Mouse (Mus musculus) kidney, postnatal 14 days (tissue): Measurements from ENCODE around the gene Cadm1.

Experiments
- DNase-seq: peaks from one replicate; pipeline ENCODE4 v3.0.0; 2022; ENCODE audit warnings: mixed read lengths

Cadm1 gene

GRCm38 (mm10) chr9:47825668-47826067 lies 295.7 kb downstream of the Cadm1 start:
- DNase-seq, result no peak

GRCm38 (mm10) chr9:47828762-47829161 lies 298.8 kb downstream of the Cadm1 start:
- peak; percentile 27 for DNase-seq

- DNase-seq, result no peak
Observed at GRCm38 (mm10) chr9:47829204-47829603, 299.2 kb downstream of the Cadm1 start.

GRCm38 (mm10) chr9:47829846-47830245 lies 299.9 kb downstream of the Cadm1 start:
- no peak for DNase-seq

- no peak for DNase-seq
Observed at GRCm38 (mm10) chr9:47831412-47831811, 301.4 kb downstream of the Cadm1 start.

- DNase-seq, result no peak
Observed at GRCm38 (mm10) chr9:47838170-47838569, 308.2 kb downstream of the Cadm1 start.

- DNase-seq, result no peak
Observed at GRCm38 (mm10) chr9:47838890-47839691, 309.1 kb downstream of the Cadm1 start.

GRCm38 (mm10) chr9:47839692-47840025 lies 309.7 kb downstream of the Cadm1 start:
- DNase-seq, result peak; percentile 6

GRCm38 (mm10) chr9:47843328-47843727 lies 313.4 kb downstream of the Cadm1 start:
- no peak for DNase-seq

- no peak for DNase-seq
Observed at GRCm38 (mm10) chr9:47846275-47846674, 316.3 kb downstream of the Cadm1 start.

- no peak for DNase-seq
Observed at GRCm38 (mm10) chr9:47846926-47847325, 317.0 kb downstream of the Cadm1 start.

- no peak for DNase-seq
Observed at GRCm38 (mm10) chr9:47847797-47848196, 317.8 kb downstream of the Cadm1 start.

- no peak for DNase-seq
Observed at GRCm38 (mm10) chr9:47848745-47849144, 318.8 kb downstream of the Cadm1 start.

GRCm38 (mm10) chr9:47856311-47856710 lies 326.3 kb downstream of the Cadm1 start:
- peak; percentile 33 for DNase-seq

GRCm38 (mm10) chr9:47857235-47857634 lies 327.3 kb downstream of the Cadm1 start:
- DNase-seq, result peak; percentile 31

- no peak for DNase-seq
Observed at GRCm38 (mm10) chr9:47858134-47858533, 328.2 kb downstream of the Cadm1 start.

- DNase-seq, result no peak
Observed at GRCm38 (mm10) chr9:47858778-47859395, 328.9 kb downstream of the Cadm1 start.

GRCm38 (mm10) chr9:47860994-47861393 lies 331.0 kb downstream of the Cadm1 start:
- DNase-seq, result no peak

- no peak for DNase-seq
Observed at GRCm38 (mm10) chr9:47861783-47862182, 331.8 kb downstream of the Cadm1 start.

GRCm38 (mm10) chr9:47866001-47866400 lies 336.0 kb downstream of the Cadm1 start:
- DNase-seq, result no peak

GRCm38 (mm10) chr9:47867474-47867873 lies 337.5 kb downstream of the Cadm1 start:
- no peak for DNase-seq

GRCm38 (mm10) chr9:47869661-47870060 lies 339.7 kb downstream of the Cadm1 start:
- no peak for DNase-seq

- DNase-seq, result no peak
Observed at GRCm38 (mm10) chr9:47876557-47877206, 346.7 kb downstream of the Cadm1 start.

- no peak for DNase-seq
Observed at GRCm38 (mm10) chr9:47880171-47880570, 350.2 kb downstream of the Cadm1 start.
